Mouse (Mus musculus) heart, adult 11 months (tissue): ENCODE measurements at regions not wholly inside any gene's neighbourhood (a gene's known extent, or its start where the extent isn't known, plus 50 kb on each side); places are given as distances from the start of the nearest gene placed in this dataset.

Experiments
- DNase-seq: peaks from one replicate; pipeline ENCODE4 v3.0.0; 2022

DNA sequence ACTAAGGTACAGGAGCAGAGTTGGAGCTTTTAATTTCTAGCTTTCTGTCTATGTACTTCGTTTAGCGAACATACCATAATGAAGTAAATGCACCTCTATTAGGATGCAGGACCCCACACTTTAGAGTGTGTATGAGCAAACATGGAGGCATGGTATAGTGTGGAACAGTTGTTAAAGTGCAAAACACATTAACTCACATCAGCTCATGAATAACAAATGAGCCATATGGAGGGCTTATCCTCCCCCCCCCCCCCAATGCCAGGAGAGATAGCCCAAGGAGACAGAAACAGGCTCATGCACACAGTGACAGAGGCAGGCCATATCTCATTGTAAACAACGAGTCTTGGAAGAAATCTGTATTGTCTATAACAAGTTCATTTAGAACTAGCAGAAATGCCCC, 270.9 kb upstream of the Sall1 start:
- peak; percentile 12 for DNase-seq

GRCm38 (mm10) chr8:89310696-89311214, 266.8 kb upstream of the Sall1 start:
- DNase-seq = peak; percentile 23

- DNase-seq = no peak
Measured at GRCm38 (mm10) chr8:89309591-89309990, 265.6 kb upstream of the Sall1 start.

GRCm38 (mm10) chr8:89308950-89309349, 265.0 kb upstream of the Sall1 start:
- DNase-seq = peak; percentile 25

DNA sequence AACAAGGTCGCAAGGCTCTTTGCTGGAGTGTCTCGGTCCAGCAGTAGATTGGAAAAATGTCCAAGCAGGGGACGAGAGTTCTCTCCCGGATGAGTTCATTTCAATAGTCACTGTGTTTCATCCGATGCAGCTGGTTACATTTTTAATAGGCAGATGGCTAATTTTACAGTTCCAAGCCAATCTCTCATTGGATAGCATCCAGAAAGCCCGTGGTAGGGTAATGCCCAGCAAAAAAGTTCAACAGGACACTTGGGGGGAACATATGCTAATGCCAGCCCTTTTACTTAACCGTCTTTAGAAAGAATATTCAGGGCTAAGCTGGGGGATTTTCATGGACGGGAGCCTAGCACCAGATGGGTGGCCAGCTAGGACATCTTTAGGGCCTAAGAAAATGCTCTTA, 264.6 kb upstream of the Sall1 start:
- peak; percentile 6 for DNase-seq

- DNase-seq = peak; percentile 80
Measured at GRCm38 (mm10) chr8:89307601-89308000, 263.6 kb upstream of the Sall1 start.

DNA sequence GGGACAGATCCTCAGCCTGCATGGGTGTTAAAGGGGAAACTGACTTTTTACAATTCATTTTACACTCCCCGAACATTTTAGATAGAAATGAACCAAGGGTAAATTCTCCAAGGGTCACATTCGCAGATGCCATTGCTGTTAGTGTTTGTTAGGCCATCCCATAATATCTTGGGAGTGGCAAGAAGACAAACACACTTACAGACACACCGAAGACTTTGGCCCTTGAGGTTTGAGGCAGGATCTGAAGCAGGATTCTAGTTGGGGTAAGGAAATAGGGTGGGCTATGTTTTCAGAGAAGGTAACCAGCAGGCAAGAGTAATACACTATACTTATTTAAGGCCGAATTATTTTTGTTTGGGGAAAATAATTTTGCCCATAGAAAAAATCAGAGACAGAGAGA, 263.1 kb upstream of the Sall1 start:
- DNase-seq = no peak

GRCm38 (mm10) chr8:89304116-89304515, 260.2 kb upstream of the Sall1 start:
- peak; percentile 66 for DNase-seq

DNA sequence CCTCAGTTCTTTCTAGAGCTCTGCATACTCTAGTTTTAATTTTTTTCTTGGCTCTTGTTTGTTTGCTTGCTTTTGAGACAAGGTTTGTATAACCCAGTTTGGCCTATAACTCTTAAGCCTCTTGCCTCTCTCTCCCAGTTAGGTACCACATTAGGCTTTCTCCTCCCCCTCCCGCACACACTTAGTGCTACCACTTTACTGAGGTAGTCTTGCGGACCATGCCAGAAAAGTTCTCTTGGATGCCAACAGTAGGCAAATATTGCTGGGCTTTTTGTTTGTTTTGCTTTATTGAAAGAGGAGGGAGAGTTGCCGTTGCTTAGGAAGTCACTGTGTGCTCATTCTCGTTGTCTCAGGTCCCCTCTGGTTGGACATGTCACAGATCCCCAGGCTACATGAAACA, 259.4 kb upstream of the Sall1 start:
- DNase-seq = peak; percentile 74

- no peak for DNase-seq
Measured at GRCm38 (mm10) chr8:89299637-89300036, 255.7 kb upstream of the Sall1 start.

GRCm38 (mm10) chr8:89295686-89296085, 251.7 kb upstream of the Sall1 start:
- DNase-seq = no peak

- DNase-seq = peak; percentile 40
Measured at GRCm38 (mm10) chr8:89289017-89289416, 245.1 kb upstream of the Sall1 start.

DNA sequence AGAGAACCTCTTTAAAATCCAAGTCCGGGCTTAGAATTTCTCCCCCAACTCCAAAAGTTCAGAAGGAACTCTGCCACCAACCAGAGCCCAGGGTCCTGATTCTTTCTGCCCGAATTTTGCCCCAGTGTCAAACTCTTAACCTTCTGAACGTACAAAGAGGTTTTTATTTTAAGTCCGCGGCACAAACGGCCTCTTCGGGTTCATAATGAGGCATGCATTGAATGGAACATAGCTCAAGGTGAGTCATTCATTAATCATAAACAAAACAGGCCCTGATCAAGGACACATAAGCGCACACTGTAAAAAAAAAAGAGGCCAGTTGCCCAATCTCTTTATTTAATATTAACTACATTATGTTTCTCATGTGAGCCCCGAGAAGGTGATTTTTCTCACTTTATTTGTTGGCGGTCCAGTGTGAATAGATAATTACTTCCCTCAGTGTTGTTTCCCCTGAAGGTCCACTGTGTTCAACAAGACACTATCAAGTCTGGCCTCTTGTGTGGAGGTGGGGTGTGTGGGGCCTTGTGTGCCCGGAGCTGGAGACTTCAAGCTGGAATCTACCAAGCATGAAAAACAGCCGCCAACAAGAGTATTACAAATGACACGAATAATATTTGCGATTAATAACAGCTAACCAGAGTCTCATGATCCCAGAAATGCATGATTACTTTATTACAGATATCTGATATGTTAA, 241.1 kb upstream of the Sall1 start:
- DNase-seq = peak; percentile 25

GRCm38 (mm10) chr8:89283105-89284096, 239.4 kb upstream of the Sall1 start:
- peak; percentile 55 for DNase-seq

DNA sequence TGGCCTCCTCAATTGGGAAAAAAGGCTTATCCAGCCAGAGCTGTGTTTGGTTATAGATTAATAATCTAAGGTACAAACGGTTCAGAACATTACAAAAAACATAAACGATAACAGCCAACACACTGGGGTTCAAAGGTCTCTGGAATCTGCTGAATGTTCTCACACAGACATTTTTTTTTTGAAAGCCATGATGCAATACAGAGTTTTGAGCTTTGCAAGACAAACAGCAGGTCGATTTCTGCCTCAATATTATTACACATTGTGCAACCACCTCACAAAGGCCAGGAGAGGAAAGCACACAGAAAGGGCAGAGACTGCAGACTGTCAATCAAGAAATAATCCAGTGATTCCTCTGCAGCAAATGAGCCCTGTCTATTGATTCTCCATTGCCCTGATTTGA, 235.9 kb upstream of the Sall1 start:
- peak; percentile 15 for DNase-seq

DNA sequence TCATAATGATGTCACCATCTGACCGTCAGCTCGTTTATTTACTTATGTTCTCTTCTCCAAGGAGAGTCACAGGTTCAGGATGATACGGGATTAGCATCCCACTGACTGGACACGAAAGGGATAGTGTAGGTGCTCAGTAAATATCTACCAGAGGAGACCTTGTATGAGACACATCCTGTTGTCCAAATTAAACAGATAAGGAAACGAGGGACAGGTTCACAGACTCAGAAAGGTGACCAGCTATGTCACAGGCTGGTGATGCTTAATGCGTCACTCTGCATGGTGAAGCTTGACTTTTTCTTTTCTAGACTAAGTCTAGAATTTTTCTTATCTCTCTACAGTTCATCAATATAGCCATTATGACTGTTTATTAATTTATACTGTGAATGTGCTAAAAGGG, 235.2 kb upstream of the Sall1 start:
- DNase-seq = peak; percentile 40

GRCm38 (mm10) chr8:89273276-89273675, 229.3 kb upstream of the Sall1 start:
- DNase-seq = peak; percentile 56

- peak; percentile 74 for DNase-seq
Measured at GRCm38 (mm10) chr8:89272381-89272815, 228.4 kb upstream of the Sall1 start.

DNA sequence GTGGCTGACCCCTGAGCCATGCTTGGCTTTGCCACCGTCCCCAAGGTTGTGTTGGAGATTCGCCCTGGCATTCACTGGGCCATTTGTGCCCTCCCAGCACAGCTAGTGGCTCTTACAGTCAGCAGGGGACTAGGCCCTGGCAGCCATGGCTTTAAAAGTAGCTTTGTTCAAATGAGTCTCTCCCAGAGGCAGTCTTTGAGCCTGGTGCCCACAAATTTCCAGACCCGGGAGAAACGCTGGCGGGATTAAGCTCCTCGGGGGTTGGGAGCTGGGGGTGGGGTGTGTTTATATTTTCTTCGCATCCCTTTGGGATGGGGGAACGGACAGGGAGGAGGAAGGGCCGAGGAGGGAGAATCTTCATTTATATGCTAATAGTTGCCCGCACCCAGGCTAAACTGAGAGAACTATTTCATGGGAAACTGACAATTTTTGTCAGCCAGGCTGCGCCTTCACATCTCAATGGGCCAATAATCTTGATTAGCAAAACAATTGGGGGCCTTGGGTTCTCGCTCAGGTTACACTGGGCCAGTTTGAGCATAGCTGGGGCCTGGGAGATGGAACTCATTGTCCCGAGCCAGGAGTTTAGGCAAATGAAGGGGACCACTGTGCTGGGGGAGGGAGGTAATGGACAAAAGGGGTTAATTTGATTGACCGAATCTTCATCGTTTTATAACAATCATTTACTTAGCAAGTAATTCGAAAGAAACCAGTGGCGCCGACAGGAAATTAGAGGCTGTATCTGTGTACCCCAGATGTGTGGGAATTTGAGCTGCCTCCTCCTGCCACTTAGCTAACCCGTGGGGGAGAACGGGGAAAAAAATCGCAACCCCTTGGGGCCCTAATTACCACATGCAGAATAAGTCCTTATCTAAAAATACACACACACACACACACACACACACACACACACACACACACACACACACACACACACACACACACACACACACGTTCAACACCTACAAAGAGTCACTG, 227.7 kb upstream of the Sall1 start:
- peak; percentile 63 for DNase-seq

DNA sequence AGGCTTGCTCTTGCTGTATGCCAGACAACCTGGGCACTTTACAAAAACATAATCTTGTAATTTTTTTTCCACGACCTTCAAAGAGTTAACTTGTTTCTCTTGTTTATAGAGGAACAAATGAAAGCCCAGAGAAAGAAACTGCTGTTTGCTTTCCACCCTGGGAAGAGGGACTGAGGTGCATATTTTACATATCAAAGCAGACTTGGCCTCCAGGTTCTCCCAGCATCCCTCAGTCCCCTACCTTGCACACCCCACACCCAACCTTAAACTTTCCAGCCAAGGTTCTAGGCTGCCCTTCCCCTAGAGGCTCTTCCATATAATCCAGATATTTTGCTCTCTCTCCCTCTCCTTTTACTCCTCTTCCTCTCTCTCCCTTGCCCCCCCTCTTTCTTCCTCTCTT, 226.0 kb upstream of the Sall1 start:
- peak; percentile 7 for DNase-seq

DNA sequence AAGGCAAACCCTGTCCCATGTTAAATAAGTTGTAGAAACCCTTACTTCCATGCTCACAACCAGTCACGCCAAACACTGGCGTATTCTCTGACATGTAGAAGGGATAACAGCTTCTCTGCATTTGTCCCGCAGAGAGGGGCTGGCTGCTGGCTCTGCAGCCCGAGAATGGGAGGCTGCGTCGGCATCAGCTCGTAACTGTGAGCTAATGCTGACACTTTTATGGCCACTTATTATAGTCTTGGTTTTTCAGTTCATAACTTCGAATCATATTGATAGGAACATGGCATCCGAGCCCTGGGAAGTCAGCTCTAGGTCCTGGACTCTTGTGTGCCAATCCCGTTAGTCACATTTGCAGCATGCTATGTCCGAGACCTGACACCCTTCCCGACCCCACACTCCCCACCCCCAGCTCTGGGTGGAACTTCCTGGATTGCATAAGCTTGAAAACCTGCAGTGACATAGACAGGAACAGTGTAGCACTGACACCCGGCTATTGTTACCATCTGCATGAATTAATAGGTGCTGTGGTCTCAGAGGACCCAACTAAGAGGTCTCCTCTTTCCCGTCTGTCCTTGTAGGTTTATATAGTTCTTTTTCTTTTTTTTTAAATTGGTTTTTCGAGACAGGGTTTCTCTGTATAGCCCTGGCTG, 217.3 kb upstream of the Sall1 start:
- no peak for DNase-seq

DNA sequence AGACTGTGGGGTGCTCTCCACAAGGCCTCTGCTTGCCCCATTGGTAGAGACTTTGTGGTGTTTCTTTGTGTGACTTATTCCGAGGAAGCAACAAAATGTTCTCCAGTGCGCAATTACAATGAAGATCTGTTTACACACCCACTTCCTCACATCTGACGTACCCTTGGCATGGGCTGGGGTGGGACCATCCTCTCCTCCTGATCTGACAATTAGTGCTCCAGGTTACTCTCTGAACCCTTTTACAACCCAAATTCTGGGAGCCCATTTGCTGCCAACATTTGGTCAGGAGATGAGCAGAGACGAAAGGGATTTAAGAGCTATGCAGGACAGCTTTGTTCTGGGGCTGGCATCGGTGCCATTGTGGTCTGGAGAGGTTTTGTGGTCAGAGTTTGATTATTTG, 215.9 kb upstream of the Sall1 start:
- peak; percentile 58 for DNase-seq
